Mouse (Mus musculus) neural tube, embryonic 14.5 days (tissue): ENCODE results near the gene Irf1. TPM values are rescaled to one million over a fixed set of nuclear protein-coding genes. Genes with fewer than 3 reads are reported as not detected.

Source experiments
- ATAC-seq: fragments of 200-750 bp; cut with Nextera tagmentation; 2 replicates; pipeline ENCODE4 v1.8.0; 2017; ENCODE audit warnings: low read depth, mild to moderate bottlenecking, moderate TSS enrichment, moderate library complexity
- H3K27ac ChIP-seq: fragments of 300-500 bp; sonication (generic); 2 replicates; pipeline ENCODE4 v1.5.1; 2014; ENCODE audit warnings: low read depth, mild to moderate bottlenecking, control low read depth, low read length, moderate library complexity, mixed read lengths
- H3K27me3 ChIP-seq: fragments of 300-500 bp; sonication (generic); 2 replicates; pipeline ENCODE4 v1.6.1; 2014; ENCODE audit warnings: low read length; ENCODE audit not compliant: control insufficient read depth, insufficient read depth
- H3K36me3 ChIP-seq: fragments of 300-500 bp; sonication (generic); 2 replicates; pipeline ENCODE4 v1.6.1; 2014; ENCODE audit warnings: low read length, mixed read lengths; ENCODE audit not compliant: control insufficient read depth, insufficient read depth
- H3K4me1 ChIP-seq: fragments of 300-500 bp; sonication (generic); 2 replicates; pipeline ENCODE4 v1.6.1; 2014; ENCODE audit warnings: low read length; ENCODE audit not compliant: control insufficient read depth, insufficient read depth
- H3K4me2 ChIP-seq: fragments of 300-500 bp; sonication (generic); 2 replicates; pipeline ENCODE4 v1.6.1; 2014; ENCODE audit warnings: mild to moderate bottlenecking, low read depth, low read length, control low read depth
- H3K4me3 ChIP-seq: fragments of 300-500 bp; sonication (generic); 2 replicates; pipeline ENCODE4 v1.5.1; 2014; ENCODE audit warnings: low read depth, low read length, control low read depth, mixed read lengths
- H3K9ac ChIP-seq: fragments of 300-500 bp; sonication (generic); replicated peaks from 2 replicates; pipeline ENCODE4 v1.6.1; 2014; ENCODE audit warnings: low read depth, mild to moderate bottlenecking, control low read depth, low read length, mixed read lengths
- H3K9me3 ChIP-seq: fragments of 300-500 bp; sonication (generic); 2 replicates; pipeline ENCODE4 v1.6.1; 2016; ENCODE audit warnings: low read length; ENCODE audit not compliant: control insufficient read depth
- WGBS: fragments of 180-500 bp; shearing (Covaris S2); extraction: QIAGEN DNeasy Blood & Tissue Kit; methylation state at CpG from one replicate; pipeline ENCODE4 v1.1.7; 2014; 5-methylcytosine and 5-hydroxymethylcytosine counted together
- polyA plus RNA-seq: library from polyadenylated mRNA; unstranded; fragments of >200 nt; fragmentation: Nextera tagmentation; extraction: Ambion mirVana; gene quantifications from 2 replicates; pipeline ENCODE4 v1.2.1, GENCODE M21; 2014

Irf1 gene
- 1.4 and 3.3 TPM in 2 replicates for polyA plus RNA-seq

DNA sequence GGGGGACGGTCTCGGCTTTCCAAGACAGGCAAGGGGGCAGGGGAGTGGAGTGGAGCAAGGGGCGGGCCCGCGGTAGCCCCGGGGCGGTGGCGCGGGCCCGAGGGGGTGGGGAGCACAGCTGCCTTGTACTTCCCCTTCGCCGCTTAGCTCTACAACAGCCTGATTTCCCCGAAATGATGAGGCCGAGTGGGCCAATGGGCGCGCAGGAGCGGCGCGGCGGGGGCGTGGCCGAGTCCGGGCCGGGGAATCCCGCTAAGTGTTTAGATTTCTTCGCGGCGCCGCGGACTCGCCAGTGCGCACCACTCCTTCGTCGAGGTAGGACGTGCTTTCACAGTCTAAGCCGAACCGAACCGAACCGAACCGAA lies at the start of gene Irf1:
Irf1 (plus strand) TSS at position 255 of the 365 bp plus-strand sequence.
- Histone ChIP-seq H3K4me1 (no peaks in the 10 kb centered on the region), H3K4me3 (peak within 1 kb of the TSS; percentile 70), H3K27ac (no peak within 1 kb of the TSS), H3K27me3 (peaks cover 7% of the 10 kb centered on the region), H3K9me3 (no peaks in the 10 kb centered on the region), H3K4me2 (peak within 1 kb of the TSS; percentile 98), H3K36me3 (no peaks in the 10 kb centered on the region), H3K9ac (peak within 1 kb of the TSS; percentile 52)
- 0% methylated on average over 34 of the region's 40 CpGs for WGBS
- ATAC-seq = peak; percentile 95

GRCm38 (mm10) chr11:53720715-53721114 lies 49.1 kb upstream of the Irf1 start, which contains the start of gene Il5:
Il5 (plus strand) TSS chr11:53720794.
- Histone ChIP-seq H3K27me3 (no peaks in the 10 kb centered on the region), H3K4me2 (no peak within 1 kb of the TSS), H3K36me3 (no peaks in the 10 kb centered on the region), H3K4me1 (no peaks in the 10 kb centered on the region), H3K27ac (no peak within 1 kb of the TSS), H3K9me3 (no peaks in the 10 kb centered on the region), H3K9ac (no peak within 1 kb of the TSS), H3K4me3 (no peak within 1 kb of the TSS)
- no peak for ATAC-seq
- WGBS = 86% methylated on average over 6 of the region's 6 CpGs

DNA sequence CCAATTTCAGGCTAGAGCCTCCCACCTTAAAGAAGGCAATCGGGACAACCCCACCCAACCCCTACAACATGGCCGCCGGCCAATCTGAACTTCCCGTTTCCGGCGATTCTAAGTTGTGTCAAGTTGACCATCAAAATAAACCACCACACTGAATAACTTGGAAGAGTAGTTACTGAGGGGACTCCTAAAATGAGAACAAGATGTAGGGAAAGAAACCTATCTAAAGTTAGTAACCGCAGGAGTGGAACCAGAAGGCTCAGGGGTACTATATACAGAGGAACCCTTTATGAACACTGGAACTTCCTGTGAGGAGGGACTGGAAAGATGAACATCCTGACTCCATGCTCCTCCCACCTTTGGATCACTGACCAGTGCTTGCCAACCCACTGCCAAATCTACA lies 38.4 kb upstream of the Irf1 start:
- H3K9me3 ChIP-seq = no peaks in the 10 kb centered on the region
- no peaks in the 10 kb centered on the region for H3K27me3 ChIP-seq
- no peak overlapping the region for H3K4me2 ChIP-seq
- H3K4me3 ChIP-seq = no peak overlapping the region
- no peaks in the 10 kb centered on the region for H3K36me3 ChIP-seq
- H3K27ac ChIP-seq = no peak overlapping the region
- no peaks in the 10 kb centered on the region for H3K4me1 ChIP-seq
- no peak overlapping the region for H3K9ac ChIP-seq
- no peak for ATAC-seq
- 95% methylated on average over 7 of the region's 7 CpGs for WGBS

- Histone ChIP-seq H3K27ac (no peak overlapping the region), H3K36me3 (no peaks in the 10 kb centered on the region), H3K9me3 (no peaks in the 10 kb centered on the region), H3K27me3 (no peaks in the 10 kb centered on the region), H3K4me3 (no peak overlapping the region), H3K9ac (no peak overlapping the region), H3K4me1 (no peaks in the 10 kb centered on the region), H3K4me2 (no peak overlapping the region)
- no peak for ATAC-seq
- whole genome bisulfite sequencing = 96% methylated on average over 8 of the region's 8 CpGs
Observed at GRCm38 (mm10) chr11:53732244-53732643, 37.6 kb upstream of the Irf1 start.

DNA sequence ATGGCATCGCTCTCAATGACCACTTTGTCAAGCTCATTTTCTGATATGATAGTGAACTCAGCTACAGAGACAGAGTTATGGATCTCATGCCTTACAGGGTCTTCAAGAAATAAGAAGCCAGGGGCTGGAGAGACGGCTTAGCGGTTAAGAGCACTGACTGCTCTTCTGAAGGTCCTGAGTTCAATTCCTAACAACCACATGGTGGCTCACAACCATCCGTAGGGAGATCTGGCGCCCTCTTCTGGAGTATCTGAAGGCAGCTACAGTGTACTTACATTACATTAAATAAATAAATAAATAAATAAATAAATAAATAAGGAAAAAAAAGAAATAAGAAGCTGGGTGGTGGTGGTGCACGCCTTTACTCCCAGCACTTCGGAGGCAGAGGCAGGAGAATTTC lies 36.0 kb upstream of the Irf1 start:
- no peaks in the 10 kb centered on the region for H3K27me3 ChIP-seq
- H3K27ac ChIP-seq = no peak overlapping the region
- no peaks in the 10 kb centered on the region for H3K36me3 ChIP-seq
- H3K4me3 ChIP-seq = no peak overlapping the region
- H3K4me2 ChIP-seq = no peak overlapping the region
- no peaks in the 10 kb centered on the region for H3K4me1 ChIP-seq
- H3K9me3 ChIP-seq = no peaks in the 10 kb centered on the region
- ATAC-seq = no peak
- WGBS = 89% methylated on average over 7 of the region's 7 CpGs
- no peak overlapping the region for H3K9ac ChIP-seq

DNA sequence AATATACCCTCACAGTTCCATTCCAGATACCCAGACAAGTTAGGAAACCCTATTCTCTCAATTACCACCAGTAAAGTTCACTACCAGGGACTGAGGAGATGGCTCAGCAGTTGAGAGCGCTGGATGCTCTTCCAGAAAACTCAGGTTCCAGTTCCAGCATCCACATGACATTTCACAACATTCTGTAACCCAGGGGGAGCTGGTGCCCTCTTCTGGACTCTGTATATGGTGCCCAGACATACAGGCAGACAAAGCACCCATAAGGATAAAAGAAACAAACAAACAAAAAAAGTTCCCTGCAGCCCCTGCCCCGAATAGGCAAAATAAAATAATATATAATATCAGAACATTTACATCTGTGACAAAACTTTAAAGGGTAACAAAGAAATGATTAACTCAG lies 35.4 kb upstream of the Irf1 start:
- H3K27ac ChIP-seq = no peak overlapping the region
- no peak overlapping the region for H3K9ac ChIP-seq
- H3K9me3 ChIP-seq = no peaks in the 10 kb centered on the region
- no peak overlapping the region for H3K4me2 ChIP-seq
- ATAC-seq = no peak
- H3K36me3 ChIP-seq = no peaks in the 10 kb centered on the region
- WGBS = 90% methylated on average over 2 of the region's 2 CpGs
- H3K27me3 ChIP-seq = no peaks in the 10 kb centered on the region
- no peak overlapping the region for H3K4me3 ChIP-seq
- no peaks in the 10 kb centered on the region for H3K4me1 ChIP-seq

- no peak for ATAC-seq
- no peak overlapping the region for H3K4me3 ChIP-seq
- H3K36me3 ChIP-seq = no peaks in the 10 kb centered on the region
- no peak overlapping the region for H3K4me2 ChIP-seq
- 72% methylated on average over 18 of the region's 18 CpGs for WGBS
- no peak overlapping the region for H3K27ac ChIP-seq
- no peaks in the 10 kb centered on the region for H3K27me3 ChIP-seq
- no peaks in the 10 kb centered on the region for H3K9me3 ChIP-seq
- H3K4me1 ChIP-seq = no peaks in the 10 kb centered on the region
- no peak overlapping the region for H3K9ac ChIP-seq
Observed at GRCm38 (mm10) chr11:53734970-53735681, 34.7 kb upstream of the Irf1 start.

DNA sequence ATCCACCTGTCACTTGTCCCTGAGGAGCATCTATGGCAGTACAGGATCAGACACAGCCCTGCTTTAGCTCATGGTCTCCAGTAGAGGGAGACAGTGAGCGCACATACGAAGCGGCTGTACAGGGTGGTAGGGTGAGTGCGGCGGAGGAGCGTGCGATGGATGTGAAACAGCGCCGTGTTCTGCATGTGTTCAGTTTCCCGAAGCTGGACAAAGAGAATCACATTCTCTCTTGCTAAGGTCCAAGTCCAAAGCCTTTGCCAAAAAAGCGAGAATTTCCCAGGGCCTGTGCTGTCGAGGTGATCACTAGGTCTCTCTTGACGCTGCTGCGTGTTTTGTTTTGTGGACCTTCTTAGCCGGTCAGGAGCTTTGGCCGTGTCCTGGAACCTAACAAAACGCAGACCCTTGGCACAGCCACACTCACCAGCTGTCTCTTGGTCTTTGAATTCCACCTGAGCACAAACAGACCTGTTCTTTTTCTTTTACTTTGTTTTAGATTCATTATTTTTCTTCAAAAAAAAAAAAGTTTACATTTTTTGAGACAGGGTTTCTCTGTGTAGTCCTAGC lies 34.0 kb upstream of the Irf1 start:
- Histone ChIP-seq H3K27ac (no peak overlapping the region), H3K4me1 (no peaks in the 10 kb centered on the region), H3K9me3 (no peaks in the 10 kb centered on the region), H3K36me3 (no peaks in the 10 kb centered on the region), H3K4me2 (peak overlapping the region; percentile 31; the same call in 1 of the 2 replicates), H3K4me3 (no peak overlapping the region), H3K9ac (no peak overlapping the region), H3K27me3 (no peaks in the 10 kb centered on the region)
- ATAC-seq = peak; percentile 91; the same call in 1 of the 2 replicates
- 18% methylated on average over 17 of the region's 17 CpGs for WGBS

GRCm38 (mm10) chr11:53736771-53737572 lies 32.8 kb upstream of the Irf1 start:
- Histone ChIP-seq H3K4me1 (no peaks in the 10 kb centered on the region), H3K4me2 (no peak overlapping the region), H3K27ac (no peak overlapping the region), H3K27me3 (no peaks in the 10 kb centered on the region), H3K9ac (no peak overlapping the region), H3K4me3 (no peak overlapping the region), H3K36me3 (no peaks in the 10 kb centered on the region), H3K9me3 (no peaks in the 10 kb centered on the region)
- ATAC-seq = peak; percentile 46; the same call in 1 of the 2 replicates
- 51% methylated on average over 14 of the region's 14 CpGs for WGBS
